Mouse (Mus musculus) naive thymus-derived CD4-positive, alpha-beta T cell, adult 2 months (primary cell): ENCODE measurements around the gene Abcb6.

Source experiments
- DNase-seq: peaks from one replicate; pipeline ENCODE4 v3.0.0-alpha.2; 2011; ENCODE audit warnings: low read depth

Abcb6 gene

DNA sequence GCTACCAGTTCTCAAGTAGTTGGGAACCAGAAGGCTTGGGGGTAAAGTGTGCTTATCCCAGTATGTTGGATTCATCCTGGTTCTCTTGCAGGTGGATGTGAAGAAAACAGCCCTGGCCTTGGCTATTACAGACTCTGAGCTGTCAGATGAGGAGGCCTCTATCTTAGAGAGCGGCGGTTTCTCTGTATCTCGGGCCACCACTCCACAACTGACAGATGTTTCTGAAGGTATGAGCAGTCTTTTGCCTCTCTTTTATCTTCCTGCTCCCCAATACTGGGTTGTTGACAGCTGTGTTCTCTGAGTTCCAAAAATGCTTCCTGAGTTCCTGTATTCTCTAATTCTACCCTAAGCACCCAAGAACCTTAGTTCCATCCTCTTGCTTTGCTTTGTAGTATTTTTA, 34.6 kb downstream of the Abcb6 start:
- no peak for DNase-seq

DNA sequence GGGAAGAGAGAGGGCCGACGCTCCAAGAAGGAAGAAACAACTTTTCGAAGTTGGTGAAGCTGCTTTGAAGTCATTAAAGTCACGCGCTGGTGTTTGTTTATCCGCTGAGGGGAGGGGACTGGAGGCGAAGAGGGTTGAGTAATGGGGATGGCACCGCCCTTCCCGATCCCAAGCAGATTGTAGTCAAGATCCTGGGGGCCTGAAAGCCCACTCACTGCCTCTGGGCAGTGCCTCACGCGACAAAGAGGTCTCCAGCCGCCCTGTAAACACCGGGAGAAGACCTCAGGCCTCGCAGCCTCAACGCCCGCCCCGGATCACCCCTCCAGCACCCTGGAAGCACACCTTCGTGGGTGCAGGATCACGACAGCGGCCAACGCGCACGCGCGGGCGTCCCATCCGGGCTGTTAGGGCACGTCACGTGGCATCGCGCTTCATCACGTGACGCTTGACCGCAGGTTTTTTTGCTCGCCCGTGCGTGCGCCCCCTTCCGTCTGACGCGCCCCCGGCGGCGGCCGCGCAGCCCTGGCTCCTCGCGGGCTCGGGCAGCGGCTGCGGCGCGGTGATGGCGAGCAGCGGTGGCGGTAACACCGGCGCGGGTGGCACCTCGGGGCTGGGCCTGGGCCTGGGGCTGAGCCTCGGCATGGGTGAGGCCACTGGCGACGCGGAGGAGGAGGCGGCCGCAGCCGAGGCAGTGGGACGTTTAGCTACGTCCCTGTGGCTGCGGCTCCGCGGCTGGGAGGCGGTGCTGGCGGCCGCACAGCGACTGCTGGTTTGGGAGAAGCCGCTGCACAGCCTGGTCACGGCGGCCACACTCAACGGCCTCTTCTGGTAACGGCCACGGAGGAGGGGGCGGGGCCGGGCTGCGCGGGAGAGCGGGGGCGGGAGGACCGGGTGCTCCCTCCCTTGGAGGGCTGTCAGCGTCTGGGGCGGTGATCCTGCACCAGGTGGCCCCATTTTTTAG, 37.6 kb downstream of the Abcb6 start, which contains the start of the genes Cnppd1 and Retreg2:
Gene Cnppd1, minus strand, starts transcription at position 411 of the 961 bp plus-strand sequence.
Gene Retreg2, plus strand, starts transcription at position 478 of the 961 bp plus-strand sequence.
- peak; percentile 99 for DNase-seq

DNA sequence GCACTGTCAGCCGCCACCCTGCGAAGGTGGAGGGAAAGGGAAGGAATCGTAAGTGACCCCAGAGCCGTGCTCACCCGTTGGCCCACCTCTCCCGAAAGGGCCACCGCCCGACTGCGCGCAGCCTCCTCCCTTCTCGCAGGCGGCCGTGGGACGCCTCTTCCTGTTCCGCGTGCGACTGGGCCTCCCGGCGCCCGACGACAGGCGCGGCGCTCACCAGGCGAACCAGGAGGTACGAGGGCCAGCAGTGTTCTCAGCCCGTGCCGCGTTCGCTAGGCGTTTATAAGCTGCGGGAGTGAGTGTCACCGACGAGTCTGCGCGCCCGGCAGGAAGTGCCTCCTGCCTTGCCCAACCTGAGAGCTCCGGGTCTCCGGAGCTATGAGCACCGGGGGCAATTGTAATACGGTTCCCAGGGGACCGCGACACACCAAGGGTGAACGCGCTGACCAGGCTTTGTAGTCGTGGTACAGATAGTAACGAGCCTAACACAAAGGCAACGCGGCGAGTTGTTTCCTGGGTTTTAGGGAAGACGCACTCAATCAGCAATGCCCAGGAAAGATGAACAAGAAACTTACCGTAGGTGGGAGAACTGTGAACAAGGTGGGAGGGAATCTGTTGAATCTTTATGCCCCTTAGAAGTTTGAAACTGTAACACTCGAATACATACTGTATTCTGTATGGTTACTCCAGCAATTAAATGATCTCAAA, 38.6 kb downstream of the Abcb6 start:
- DNase-seq = peak; percentile 84

GRCm38 (mm10) chr1:75140601-75141190, 39.5 kb downstream of the Abcb6 start:
- peak; percentile 32 for DNase-seq

DNA sequence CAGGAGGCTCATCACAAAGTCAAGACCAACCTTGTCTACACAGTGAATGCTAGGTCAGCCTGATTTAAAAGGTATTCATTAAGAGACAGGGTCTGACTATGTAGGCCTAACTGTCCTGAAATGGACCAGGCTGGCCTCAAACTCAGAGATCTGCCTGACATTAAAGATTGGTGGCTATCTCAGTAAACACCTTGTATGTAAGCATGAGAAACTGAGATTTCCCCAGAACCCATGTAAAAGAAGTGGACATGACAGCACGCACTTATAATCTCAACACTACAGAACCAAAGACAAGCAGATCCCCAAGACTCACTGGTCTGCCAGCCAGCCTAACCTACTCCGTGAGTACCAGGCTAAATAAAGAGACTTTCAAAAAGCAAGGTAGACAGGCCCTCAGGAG, 41.7 kb downstream of the Abcb6 start:
- no peak for DNase-seq

- DNase-seq = no peak
Measured at GRCm38 (mm10) chr1:75136730-75137129, 43.5 kb downstream of the Abcb6 start.

GRCm38 (mm10) chr1:75136293-75136692, 43.9 kb downstream of the Abcb6 start:
- DNase-seq = no peak

DNA sequence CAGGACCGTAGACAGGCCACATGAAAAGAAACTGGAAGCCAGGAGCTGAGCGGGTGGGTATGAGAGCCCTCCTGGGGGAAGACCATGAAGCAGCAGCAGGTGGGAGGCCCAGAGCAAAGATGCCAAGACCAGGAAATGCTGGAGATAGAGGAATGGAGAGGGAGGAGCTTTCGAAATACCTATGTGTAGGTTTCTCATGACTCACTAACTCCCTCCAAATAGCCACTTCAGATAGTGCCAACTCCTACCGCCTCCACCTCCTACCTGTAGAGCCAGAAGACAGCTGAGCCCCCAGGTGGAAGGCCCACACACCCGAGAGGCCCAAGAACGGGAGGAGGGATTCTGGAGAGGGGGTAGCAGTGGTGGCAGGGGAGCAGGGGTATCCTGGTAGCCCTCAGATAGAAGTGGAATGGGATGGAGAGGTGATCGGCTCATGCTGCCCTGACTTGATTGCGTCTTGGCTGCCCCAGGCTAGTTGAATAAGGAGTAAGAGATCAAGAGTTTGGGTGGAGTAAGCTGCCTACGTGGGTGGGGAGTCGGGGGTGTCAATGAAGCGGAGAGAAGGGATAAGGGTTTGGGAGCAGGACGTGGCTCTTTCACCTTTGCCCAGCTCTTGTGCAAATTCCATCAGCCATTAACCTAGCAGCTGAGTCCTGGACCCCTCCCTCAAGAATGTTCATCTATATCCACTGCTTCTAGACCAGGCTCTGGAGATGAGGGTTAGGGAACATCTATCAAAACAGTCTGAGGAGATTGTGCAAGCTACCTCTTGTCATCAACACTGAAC, 46.6 kb downstream of the Abcb6 start, which contains the start of gene Slc23a3:
Gene Slc23a3, minus strand, starts transcription at position 470 of the 787 bp plus-strand sequence.
- DNase-seq = no peak

DNA sequence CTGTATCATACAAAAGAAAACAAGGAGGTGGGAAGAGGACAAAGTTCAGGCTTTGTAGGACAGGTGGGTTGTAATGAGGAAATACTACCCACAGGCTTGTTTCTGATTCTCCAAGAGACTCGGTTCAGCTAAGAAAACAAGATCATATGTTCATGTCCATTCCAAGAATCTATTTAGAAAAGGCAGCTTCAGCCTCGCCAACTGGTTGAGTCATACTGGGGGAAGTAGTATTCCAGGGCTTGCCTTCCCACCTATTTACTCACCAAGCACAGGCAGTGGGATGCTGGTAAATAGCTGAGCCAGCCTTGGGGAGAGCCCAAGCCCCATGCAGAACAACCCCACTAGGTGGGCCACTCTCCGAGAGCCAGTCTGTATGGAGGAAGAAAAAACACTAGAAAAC, 51.6 kb downstream of the Abcb6 start:
- no peak for DNase-seq

GRCm38 (mm10) chr1:75125418-75125817, 54.8 kb downstream of the Abcb6 start:
- no peak for DNase-seq

DNA sequence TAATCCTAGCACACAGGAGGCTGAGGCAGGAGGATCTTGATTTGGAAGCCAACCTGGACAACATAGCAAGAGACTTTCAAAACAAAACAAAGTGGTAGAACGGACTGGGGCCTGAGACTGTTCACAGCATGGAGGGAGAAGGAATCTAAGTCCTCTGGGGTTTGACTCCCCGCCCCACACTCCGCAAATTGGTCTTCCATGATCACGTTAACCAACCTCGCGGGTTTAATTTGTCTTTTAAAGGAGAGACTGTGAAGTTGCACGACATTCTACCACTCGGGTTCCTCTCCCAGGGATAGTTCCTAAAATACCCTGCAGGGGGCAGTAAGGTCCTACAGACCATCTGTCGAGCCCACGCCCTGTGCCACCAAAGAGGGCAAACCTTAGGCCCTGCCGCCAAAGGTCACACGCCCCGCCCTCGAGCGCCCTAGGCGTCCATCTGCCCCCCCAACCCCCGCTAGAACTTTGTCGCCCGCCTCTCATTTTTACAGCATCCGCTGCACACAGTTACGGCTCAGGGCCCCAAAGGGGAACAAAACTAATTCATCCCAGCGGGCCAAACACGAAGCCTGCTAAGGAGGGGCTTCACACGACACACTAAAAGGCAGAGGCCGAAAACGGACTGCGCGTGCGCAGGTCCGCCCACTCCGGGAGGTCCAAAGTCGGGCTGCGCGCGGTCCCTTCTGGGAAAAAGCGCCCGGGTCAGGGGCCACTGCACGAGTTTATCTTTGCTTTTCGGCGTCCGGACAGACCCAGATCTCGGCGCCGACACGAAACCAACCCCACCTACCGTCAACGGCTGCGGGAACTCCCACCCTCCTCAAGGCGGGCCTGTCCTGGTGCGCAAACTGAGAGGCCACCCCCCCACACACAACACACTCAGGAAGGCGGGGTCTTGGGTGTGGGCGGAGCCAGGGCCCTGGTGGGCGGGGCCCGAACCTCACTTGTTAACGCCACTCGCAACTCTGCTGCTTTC, 55.6 kb downstream of the Abcb6 start, which contains the start of gene Nhej1:
Gene Nhej1, minus strand, starts transcription at position 855 of the 976 bp plus-strand sequence.
- peak; percentile 99 for DNase-seq

- peak; percentile 71 for DNase-seq
Measured at GRCm38 (mm10) chr1:75122211-75122610, 58.0 kb downstream of the Abcb6 start.
